Mouse (Mus musculus) kidney, postnatal 14 days (tissue): Measurements from ENCODE around the gene Pde7b.
"Not testable (repeated sequence)": the region's sequence is repeated elsewhere in the genome, so short reads cannot be mapped to it uniquely, and the experiment has no call there.

Experiments
- DNase-seq: peaks from one replicate; pipeline ENCODE4 v3.0.0; 2022; ENCODE audit warnings: mixed read lengths

Gene Pde7b

GRCm38 (mm10) chr10:20547951-20548551 is 176.8 kb downstream of the Pde7b start:
- DNase-seq = peak; percentile 66

GRCm38 (mm10) chr10:20543121-20543520 is 181.8 kb downstream of the Pde7b start:
- DNase-seq = no peak

- peak; percentile 34 for DNase-seq
Measured at GRCm38 (mm10) chr10:20533811-20534210, 191.1 kb downstream of the Pde7b start.

- DNase-seq = no peak
Measured at GRCm38 (mm10) chr10:20531921-20532320, 193.0 kb downstream of the Pde7b start.

GRCm38 (mm10) chr10:20528544-20529411 is 196.1 kb downstream of the Pde7b start:
- DNase-seq = no peak

DNA sequence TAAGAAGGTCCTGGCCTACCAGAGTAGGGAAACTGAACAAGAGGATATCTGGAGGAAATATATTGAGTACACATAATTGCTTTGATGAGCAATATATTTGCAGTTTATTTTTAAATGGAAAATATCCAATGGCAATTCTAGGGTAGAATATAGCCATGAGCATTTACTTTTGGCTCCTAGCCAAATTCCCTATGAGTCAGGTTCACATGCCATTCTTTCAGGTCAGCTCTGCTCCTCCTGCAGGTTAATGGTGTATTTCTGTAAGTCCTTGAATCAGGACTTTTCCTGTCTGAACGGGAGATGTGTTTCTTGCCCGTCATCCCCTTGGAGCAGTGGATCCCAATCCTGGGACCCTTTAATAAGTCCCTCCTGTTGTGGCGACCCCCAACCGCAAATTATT is 197.1 kb downstream of the Pde7b start:
- no peak for DNase-seq

GRCm38 (mm10) chr10:20518529-20518889 is 206.4 kb downstream of the Pde7b start:
- no peak for DNase-seq

DNA sequence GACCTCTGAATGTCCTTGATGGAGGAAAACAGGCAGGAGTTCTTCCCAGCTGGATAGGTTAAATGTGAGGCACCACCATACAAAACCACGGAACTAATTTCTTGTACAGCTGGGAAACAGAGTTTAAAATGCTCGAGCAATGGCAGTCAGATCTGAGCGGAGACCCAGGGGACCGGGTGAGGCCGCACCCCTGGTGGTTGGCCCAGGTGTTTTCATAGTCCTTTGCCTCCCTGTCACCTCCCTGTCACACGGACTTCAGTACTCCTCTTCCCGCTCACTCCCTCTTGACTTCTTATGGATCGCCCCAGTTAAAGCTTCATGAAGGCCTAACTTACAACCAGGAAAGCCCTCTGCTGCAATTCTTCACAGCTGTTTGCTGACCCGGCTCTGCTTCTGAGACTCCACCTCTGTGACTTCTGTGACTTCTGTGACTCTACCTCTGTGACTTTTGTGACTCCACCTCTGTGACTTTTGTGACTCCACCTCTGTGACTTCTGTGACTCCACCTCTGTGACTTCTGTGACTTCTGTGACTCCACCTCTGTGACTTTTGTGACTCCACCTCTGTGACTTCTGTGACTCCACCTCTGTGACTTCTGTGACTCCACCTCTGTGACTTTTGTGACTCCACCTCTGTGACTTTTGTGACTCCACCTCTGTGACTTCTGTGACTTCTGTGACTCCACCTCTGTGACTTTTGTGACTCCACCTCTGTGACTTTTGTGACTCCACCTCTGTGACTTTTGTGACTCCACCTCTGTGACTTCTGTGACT is 206.9 kb downstream of the Pde7b start:
- DNase-seq = not testable (repeated sequence)

- no peak for DNase-seq
Measured at GRCm38 (mm10) chr10:20513891-20514290, 211.0 kb downstream of the Pde7b start.

- no peak for DNase-seq
Measured at GRCm38 (mm10) chr10:20513461-20513860, 211.4 kb downstream of the Pde7b start.

DNA sequence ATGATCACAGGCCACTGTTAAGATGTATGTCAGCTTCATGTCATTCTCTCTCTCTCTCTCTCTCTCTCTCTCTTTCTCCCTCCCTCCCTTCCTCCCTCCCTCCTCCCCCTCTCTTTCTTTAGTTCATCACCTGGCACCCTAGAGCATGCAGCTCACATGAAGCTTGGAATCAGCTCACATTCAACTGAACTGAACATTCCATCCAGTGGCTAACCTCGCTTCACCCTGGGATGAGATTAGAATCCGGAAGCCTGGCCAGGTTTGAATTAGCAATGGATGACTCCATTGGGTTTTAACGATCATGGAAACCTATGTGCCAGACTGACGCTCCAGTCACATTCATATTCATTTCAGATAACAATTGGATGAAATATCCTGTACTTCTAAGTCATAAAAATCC is 215.1 kb downstream of the Pde7b start:
- DNase-seq = no peak

- DNase-seq = no peak
Measured at GRCm38 (mm10) chr10:20508497-20508896, 216.4 kb downstream of the Pde7b start.

DNA sequence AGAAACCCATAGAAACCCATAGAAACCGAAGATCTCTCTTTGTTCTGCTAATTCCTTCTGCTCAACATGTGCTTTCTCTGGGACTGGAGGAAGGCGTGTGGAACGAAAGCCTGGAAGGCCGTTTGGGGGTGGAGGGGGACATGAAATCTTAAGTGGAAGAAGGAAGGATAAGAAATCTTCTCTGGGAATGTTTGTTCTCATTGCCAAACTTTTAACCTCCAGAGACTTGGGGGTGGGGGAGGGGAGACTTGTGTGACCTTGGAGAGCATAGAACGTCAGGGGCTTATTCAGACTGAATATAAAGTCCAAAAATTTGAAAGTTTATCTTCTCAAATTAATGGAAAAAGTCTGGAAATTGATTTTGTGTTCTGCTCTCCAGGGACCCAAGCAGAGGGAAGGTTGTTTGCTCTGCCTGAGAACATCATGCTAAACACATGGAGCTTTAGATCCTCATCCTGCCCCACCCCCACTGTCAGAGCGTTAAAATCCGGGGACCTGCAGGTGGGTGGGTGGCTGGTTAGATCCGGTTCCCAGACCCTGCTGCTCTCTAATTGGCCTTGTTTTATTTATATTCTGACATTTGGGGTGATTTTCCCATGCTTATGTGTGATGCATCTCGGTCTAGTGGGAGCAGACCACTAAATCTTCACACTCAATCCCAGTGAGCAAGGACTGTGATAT is 217.0 kb downstream of the Pde7b start:
- DNase-seq = peak; percentile 32

- no peak for DNase-seq
Measured at GRCm38 (mm10) chr10:20507069-20507468, 217.8 kb downstream of the Pde7b start.

DNA sequence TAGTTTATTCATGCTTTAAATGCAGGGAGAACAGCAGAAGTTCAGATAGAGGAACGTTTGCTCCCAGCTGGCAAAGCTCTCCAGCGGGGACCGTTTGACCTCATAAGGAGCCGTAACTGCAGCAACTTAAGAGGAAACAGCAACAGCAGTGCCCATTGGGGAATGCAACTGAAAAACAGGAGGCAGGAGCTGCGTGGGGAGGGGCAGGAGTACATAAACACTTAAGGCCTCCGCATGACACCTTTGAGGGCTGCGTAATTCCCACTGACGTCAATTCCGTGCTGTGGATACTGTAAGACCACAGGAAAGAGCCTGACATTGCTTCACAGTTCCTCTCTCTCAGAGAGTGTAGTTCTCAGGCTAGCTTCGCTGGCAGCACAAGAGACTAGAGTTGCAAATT is 219.4 kb downstream of the Pde7b start:
- DNase-seq = no peak

DNA sequence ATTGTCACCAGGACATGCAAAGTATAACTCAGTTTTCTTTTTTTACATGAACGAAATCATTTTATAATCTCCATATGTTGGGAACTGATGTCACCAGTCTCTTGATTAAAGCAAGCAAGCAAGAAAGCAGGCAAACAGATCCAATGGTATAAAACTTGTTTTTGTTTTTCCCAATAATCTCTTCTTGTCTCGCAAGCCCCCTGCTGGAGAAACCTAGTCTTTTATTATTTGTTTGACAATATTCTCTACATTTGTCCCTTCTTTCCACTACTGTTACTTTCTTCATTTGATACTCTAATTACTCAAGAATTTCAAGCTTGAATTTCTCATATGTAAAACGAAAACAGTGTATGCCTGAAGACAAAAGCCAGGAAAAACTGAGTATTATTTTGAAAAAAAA is 220.1 kb downstream of the Pde7b start:
- no peak for DNase-seq

DNA sequence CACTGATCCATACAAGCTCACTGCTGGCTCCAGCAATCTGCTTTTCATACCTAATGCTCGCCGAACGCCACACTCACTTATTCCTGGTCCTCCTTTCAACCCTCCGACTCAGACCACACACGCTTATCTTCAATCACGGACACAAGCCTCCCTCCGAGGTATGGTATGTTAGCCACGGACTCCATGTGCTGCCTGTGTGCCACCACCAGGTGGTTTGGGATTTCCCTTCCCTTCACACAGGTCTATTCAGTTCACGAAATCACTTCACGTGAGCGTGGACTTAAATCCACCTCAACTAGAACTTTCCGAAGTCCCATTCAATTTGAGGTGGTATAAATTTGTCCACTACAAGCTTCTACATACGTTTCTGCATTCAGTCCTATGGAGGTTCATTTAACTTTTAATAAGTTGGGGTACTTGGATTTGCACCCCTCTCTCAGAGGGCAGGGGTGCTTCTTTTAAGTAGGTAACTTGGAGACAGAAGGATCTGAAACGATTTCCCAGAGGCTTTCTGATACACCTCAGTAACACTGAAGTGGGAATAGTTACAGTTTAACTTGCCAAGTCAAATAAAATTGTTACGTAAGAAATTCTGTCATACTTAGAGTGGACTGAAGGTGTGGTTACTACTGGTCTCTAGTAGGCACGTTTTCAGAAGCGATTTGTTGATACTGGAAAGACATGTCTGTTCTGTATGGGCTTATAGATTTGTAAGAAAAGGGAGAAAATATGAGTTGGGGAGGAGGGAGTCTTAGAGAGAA is 221.4 kb downstream of the Pde7b start:
- DNase-seq = no peak

- DNase-seq = no peak
Measured at GRCm38 (mm10) chr10:20501221-20501620, 223.7 kb downstream of the Pde7b start.

- DNase-seq = no peak
Measured at GRCm38 (mm10) chr10:20495051-20495450, 229.8 kb downstream of the Pde7b start.

GRCm38 (mm10) chr10:20493826-20494455 is 230.9 kb downstream of the Pde7b start:
- no peak for DNase-seq

- DNase-seq = no peak
Measured at GRCm38 (mm10) chr10:20492216-20492964, 232.5 kb downstream of the Pde7b start.
